Mouse (Mus musculus) spleen, adult 2 months (tissue): ENCODE measurements at regions not wholly inside any gene's neighbourhood (a gene's known extent, or its start where the extent isn't known, plus 50 kb on each side); places are given as distances from the start of the nearest gene placed in this dataset.

ENCODE experiments used
- DNase-seq, 2 experiments: peaks; one replicate each; pipeline versions ENCODE4 v3.0.0 to v3.0.0-alpha.2; 2012 to 2021; ENCODE audit warnings: low spot score in 2 of 2, low read depth in 1 of 2
- H3K27ac ChIP-seq: fragments of 200-500 bp; 2 replicates; pipeline ENCODE4 v1.5.1; 2012; ENCODE audit warnings: low read length, inconsistent platforms; ENCODE audit not compliant: insufficient read depth
- H3K27me3 ChIP-seq: fragments of 200-500 bp; 2 replicates; pipeline ENCODE4 v1.6.1; 2012; ENCODE audit warnings: mild to moderate bottlenecking, moderate library complexity, low read length, inconsistent platforms; ENCODE audit not compliant: control insufficient read depth, insufficient read depth
- H3K36me3 ChIP-seq: fragments of 200-500 bp; 2 replicates; pipeline ENCODE4 v1.6.1; 2012; ENCODE audit warnings: mild to moderate bottlenecking, low read length, inconsistent platforms; ENCODE audit not compliant: control insufficient read depth, insufficient read depth
- H3K4me1 ChIP-seq: fragments of 200-500 bp; 2 replicates; pipeline ENCODE4 v1.6.1; 2011; ENCODE audit warnings: inconsistent platforms; ENCODE audit not compliant: control insufficient read depth, insufficient read depth, insufficient read length
- H3K4me3 ChIP-seq: fragments of 200-500 bp; 2 replicates; pipeline ENCODE4 v1.5.1; 2011; ENCODE audit warnings: mild to moderate bottlenecking, inconsistent platforms; ENCODE audit not compliant: insufficient read depth, insufficient read length; ENCODE audit errors: extremely low read depth
- CTCF ChIP-seq: fragments of 200-500 bp; IDR thresholded peaks from 2 replicates; pipeline ENCODE4 v1.5.1; 2011; ENCODE audit warnings: mild to moderate bottlenecking, inconsistent platforms; ENCODE audit not compliant: insufficient read depth, insufficient read length, insufficient replicate concordance; ENCODE audit errors: extremely low read depth
- POLR2A ChIP-seq: fragments of 200-500 bp; IDR thresholded peaks from 2 replicates; pipeline ENCODE4 v1.6.1; 2011; ENCODE audit warnings: low read depth, low read length, inconsistent platforms
- WGBS: fragments of 180-500 bp; shearing (Covaris S2); methylation state at CpG from one replicate; pipeline ENCODE4 v1.1.7; 2018; 5-methylcytosine and 5-hydroxymethylcytosine counted together

GRCm38 (mm10) chr7:63811816-63812215 is 104.8 kb upstream of the E030018B13Rik start:
- no peaks in the 10 kb centered on the region for H3K36me3 ChIP-seq
- no peaks in the 10 kb centered on the region for H3K27me3 ChIP-seq
- no peak for TF ChIP-seq POLR2A
- no peak for TF ChIP-seq CTCF
- no peak for DNase-seq
- H3K4me3 ChIP-seq: no peak overlapping the region
- peaks cover 8% of the 10 kb centered on the region; the same call in 1 of the 2 replicates for H3K4me1 ChIP-seq
- H3K27ac ChIP-seq: no peak overlapping the region
- 94% methylated on average over 4 of the region's 4 CpGs for WGBS

GRCm38 (mm10) chr7:63815531-63815930 is 101.1 kb upstream of the E030018B13Rik start:
- Histone ChIP-seq H3K4me3 (no peak overlapping the region), H3K27ac (peak overlapping the region; percentile 91), H3K4me1 (peaks cover 14% of the 10 kb centered on the region; the same call in 1 of the 2 replicates), H3K27me3 (no peaks in the 10 kb centered on the region), H3K36me3 (no peaks in the 10 kb centered on the region)
- TF ChIP-seq CTCF (no peak), POLR2A (no peak)
- no peak for DNase-seq
- 74% methylated on average over 9 of the region's 9 CpGs for WGBS

- no peaks in the 10 kb centered on the region for H3K36me3 ChIP-seq
- H3K27me3 ChIP-seq: no peaks in the 10 kb centered on the region
- H3K27ac ChIP-seq: peak overlapping the region; percentile 91
- peaks cover 14% of the 10 kb centered on the region; the same call in 1 of the 2 replicates for H3K4me1 ChIP-seq
- H3K4me3 ChIP-seq: no peak overlapping the region
- no peak for TF ChIP-seq CTCF
- no peak for TF ChIP-seq POLR2A
- DNase-seq: peak; percentile 19 to 29
- WGBS: 41% methylated on average over 10 of the region's 10 CpGs
Measured at GRCm38 (mm10) chr7:63816056-63816941, 100.4 kb upstream of the E030018B13Rik start.

- DNase-seq: no peak
- H3K27me3 ChIP-seq: no peaks in the 10 kb centered on the region
- no peaks in the 10 kb centered on the region for H3K36me3 ChIP-seq
- no peak for TF ChIP-seq POLR2A
- H3K4me3 ChIP-seq: no peak overlapping the region
- H3K27ac ChIP-seq: peak overlapping the region; percentile 91; the same call in 1 of the 2 replicates
- peaks cover 14% of the 10 kb centered on the region; the same call in 1 of the 2 replicates for H3K4me1 ChIP-seq
- 72% methylated on average over 1 of the region's 1 CpGs for WGBS
Measured at GRCm38 (mm10) chr7:63817476-63817875, 99.2 kb upstream of the E030018B13Rik start.

GRCm38 (mm10) chr7:63818105-63818504 is 98.6 kb upstream of the E030018B13Rik start:
- H3K4me3 ChIP-seq: no peak overlapping the region
- H3K27ac ChIP-seq: no peak overlapping the region
- WGBS: 89% methylated on average over 3 of the region's 3 CpGs
- H3K27me3 ChIP-seq: no peaks in the 10 kb centered on the region
- TF ChIP-seq CTCF: no peak
- TF ChIP-seq POLR2A: no peak
- no peak for DNase-seq
- peaks cover 14% of the 10 kb centered on the region; the same call in 1 of the 2 replicates for H3K4me1 ChIP-seq
- no peaks in the 10 kb centered on the region for H3K36me3 ChIP-seq

GRCm38 (mm10) chr7:63820286-63820685 is 96.4 kb upstream of the E030018B13Rik start:
- no peak for DNase-seq
- no peak overlapping the region for H3K27ac ChIP-seq
- no peak overlapping the region for H3K4me3 ChIP-seq
- no peak for TF ChIP-seq POLR2A
- TF ChIP-seq CTCF: no peak
- peaks cover 14% of the 10 kb centered on the region; the same call in 1 of the 2 replicates for H3K4me1 ChIP-seq
- 84% methylated on average over 1 of the region's 1 CpGs for WGBS
- no peaks in the 10 kb centered on the region for H3K27me3 ChIP-seq
- no peaks in the 10 kb centered on the region for H3K36me3 ChIP-seq

GRCm38 (mm10) chr7:63822001-63822400 is 94.7 kb upstream of the E030018B13Rik start:
- DNase-seq: no peak
- WGBS: 30% methylated on average over 2 of the region's 2 CpGs
- peaks cover 4% of the 10 kb centered on the region; the same call in 1 of the 2 replicates for H3K4me1 ChIP-seq
- H3K27ac ChIP-seq: no peak overlapping the region
- no peak for TF ChIP-seq CTCF
- H3K4me3 ChIP-seq: no peak overlapping the region
- no peaks in the 10 kb centered on the region for H3K36me3 ChIP-seq
- H3K27me3 ChIP-seq: no peaks in the 10 kb centered on the region
